ENCODE assay signal across 8 mouse cellular contexts in genomic region chr1:69105493-69106321, GRCm38 (mm10). TPM values are rescaled to one million over a fixed set of nuclear protein-coding genes. Genes with fewer than 3 reads are reported as not detected.
A peak's percentile ranks its signal among the peaks of the same experiment; 100 is the strongest.
DNase-seq lines count a peak whose midpoint lies in the region; ATAC-seq lines count a peak whose summit lies in the region.

No protein-coding gene starts in this region.

- DNase-seq in adrenal gland, postnatal 10 days = peak; percentile 38
- peak; percentile 47 for DNase-seq in cerebellum, adult 9-11 months
- DNase-seq in heart, adult 11 months = peak; percentile 96
- DNase-seq in limb, embryonic 11.5 days (ENCODE audit: low spot score) = peak; percentile 59
- peak; percentile 81 for DNase-seq in midbrain, embryonic 14.5 days
- DNase-seq in yolk sac, embryonic 10.5 days (ENCODE audit: low spot score) = peak; percentile 26
- no peak for DNase-seq in spleen, postnatal 14 days (ENCODE audit: low spot score in 2 of 2)

- peak; percentile 44 for ATAC-seq in intestine, embryonic 16.5 days
- no peak; the same call in 1 of the 2 replicates for ATAC-seq in limb, embryonic 11.5 days (ENCODE audit: insufficient number of reproducible peaks, low FRiP score, low TSS enrichment, low read depth)
- peak; percentile 74 for ATAC-seq in midbrain, embryonic 14.5 days (ENCODE audit: low FRiP score, low TSS enrichment)

- peak overlapping the region; percentile 100 for H3K4me2 ChIP-seq in intestine, embryonic 16.5 days (ENCODE audit: low read depth, low read length)
- H3K4me2 ChIP-seq in limb, embryonic 11.5 days (ENCODE audit: low read depth, severe bottlenecking) = peak overlapping the region; percentile 99
- H3K4me2 ChIP-seq in midbrain, embryonic 14.5 days (ENCODE audit: low read length) = peak overlapping the region; percentile 88

- peak overlapping the region; percentile 51 for H3K9ac ChIP-seq in intestine, embryonic 16.5 days (ENCODE audit: low read depth, low read length)
- H3K9ac ChIP-seq in limb, embryonic 11.5 days (ENCODE audit: low read length) = no peak overlapping the region
- peak overlapping the region; percentile 58 for H3K9ac ChIP-seq in midbrain, embryonic 14.5 days (replicated peaks; ENCODE audit: low read length)

- H3K36me3 ChIP-seq in intestine, embryonic 16.5 days (ENCODE audit: control insufficient read depth, insufficient read depth, low read length) = no peaks in the 10 kb centered on the region
- no peaks in the 10 kb centered on the region for H3K36me3 ChIP-seq in limb, embryonic 11.5 days (ENCODE audit: control insufficient read depth, insufficient read depth, low read length)
- H3K36me3 ChIP-seq in midbrain, embryonic 14.5 days (ENCODE audit: control insufficient read depth, insufficient read depth, low read length) = no peaks in the 10 kb centered on the region

- H3K27ac ChIP-seq in intestine, embryonic 16.5 days (ENCODE audit: low read length) = no peak overlapping the region
- H3K27ac ChIP-seq in limb, embryonic 11.5 days (replicated peaks; ENCODE audit: low read depth, low read length) = no peak overlapping the region
- H3K27ac ChIP-seq in midbrain, embryonic 14.5 days (replicated peaks; ENCODE audit: low read depth, low read length) = peak overlapping the region; percentile 74

- H3K27me3 ChIP-seq in intestine, embryonic 16.5 days (replicated peaks; ENCODE audit: control insufficient read depth, insufficient read depth, low read length) = peaks cover 37% of the 10 kb centered on the region
- peaks cover 40% of the 10 kb centered on the region for H3K27me3 ChIP-seq in limb, embryonic 11.5 days (ENCODE audit: control insufficient read depth, insufficient read depth, low read length)
- 0 out of 2 replicates have a peak, but pooled peaks cover 3% of the 10 kb centered on the region for H3K27me3 ChIP-seq in midbrain, embryonic 14.5 days (ENCODE audit: control insufficient read depth, insufficient read depth, low read length)

- H3K4me1 ChIP-seq in intestine, embryonic 16.5 days (ENCODE audit: control insufficient read depth, insufficient read depth, low read length) = peaks cover 20% of the 10 kb centered on the region
- H3K4me1 ChIP-seq in limb, embryonic 11.5 days (ENCODE audit: control insufficient read depth, insufficient read depth, low read length) = peaks cover 13% of the 10 kb centered on the region
- H3K4me1 ChIP-seq in midbrain, embryonic 14.5 days (ENCODE audit: control insufficient read depth, insufficient read depth, low read length) = peaks cover 8% of the 10 kb centered on the region; the same call in 1 of the 2 replicates

- H3K4me3 ChIP-seq in intestine, embryonic 16.5 days (ENCODE audit: low read length) = peak overlapping the region; percentile 64
- peak overlapping the region; percentile 49 for H3K4me3 ChIP-seq in limb, embryonic 11.5 days (ENCODE audit: low read depth, low read length)
- H3K4me3 ChIP-seq in midbrain, embryonic 14.5 days (replicated peaks; ENCODE audit: low read depth, low read length) = peak overlapping the region; percentile 76

- H3K9me3 ChIP-seq in intestine, embryonic 16.5 days (ENCODE audit: control insufficient read depth, low read length) = no peaks in the 10 kb centered on the region
- no peaks in the 10 kb centered on the region for H3K9me3 ChIP-seq in limb, embryonic 11.5 days (ENCODE audit: control insufficient read depth, low read length)
- H3K9me3 ChIP-seq in midbrain, embryonic 14.5 days (ENCODE audit: control insufficient read depth, low read length) = no peaks in the 10 kb centered on the region

- WGBS in intestine, embryonic 16.5 days = under 1% methylated on average over 29 of the region's 29 CpGs
- WGBS in limb, embryonic 11.5 days = under 1% methylated on average over 29 of the region's 29 CpGs
- under 1% methylated on average over 29 of the region's 29 CpGs for WGBS in midbrain, embryonic 14.5 days

RNA-seq across cellular contexts. Expression of gene Erbb4, which starts 2.2 kb away (rescaled TPM):
- total RNA-seq in adrenal gland, postnatal 10 days (2021) = 1 to 10 TPM; 1.2 to 1.4 TPM
- 0.06 TPM in 1 of 2 replicates, not detected in the other for polyA plus RNA-seq in intestine, embryonic 16.5 days (2015; fragmentation: Nextera tagmentation; extraction: Ambion mirVana)
- polyA plus RNA-seq in limb, embryonic 11.5 days (2014; fragmentation: Nextera tagmentation; extraction: Ambion mirVana) = 0.21 TPM in 1 of 2 replicates, not detected in the other
- 17.8 and 22.3 TPM in 2 replicates for polyA plus RNA-seq in midbrain, embryonic 14.5 days (2014; fragmentation: Nextera tagmentation; extraction: Ambion mirVana)

Comparison
In these comparisons a context has a peak if more than half of its experiments do, and no peak if none do; other contexts are left out.
1. DNase-seq: peak in adrenal gland, postnatal 10 days (single experiment), cerebellum, adult 9-11 months (single experiment), heart, adult 11 months (single experiment), limb, embryonic 11.5 days (single experiment), midbrain, embryonic 14.5 days (single experiment) and yolk sac, embryonic 10.5 days (single experiment); none in spleen, postnatal 14 days (0 of 2).
2. RNA of gene Erbb4, which starts 2.2 kb away (polyA plus RNA-seq): 17.8 to 22.3 TPM in midbrain, embryonic 14.5 days; 0.21 TPM in limb, embryonic 11.5 days and 0.06 TPM in intestine, embryonic 16.5 days; every median in the first group is over 10 times any median in the second.
3. Peak in every context shown above with its lines, with median percentiles within 50 percentile points of each other: H3K4me2 ChIP-seq and H3K4me3 ChIP-seq.